Mouse (Mus musculus): Measurements from ENCODE around the gene Arid1b.

The Arid1b gene

DNA sequence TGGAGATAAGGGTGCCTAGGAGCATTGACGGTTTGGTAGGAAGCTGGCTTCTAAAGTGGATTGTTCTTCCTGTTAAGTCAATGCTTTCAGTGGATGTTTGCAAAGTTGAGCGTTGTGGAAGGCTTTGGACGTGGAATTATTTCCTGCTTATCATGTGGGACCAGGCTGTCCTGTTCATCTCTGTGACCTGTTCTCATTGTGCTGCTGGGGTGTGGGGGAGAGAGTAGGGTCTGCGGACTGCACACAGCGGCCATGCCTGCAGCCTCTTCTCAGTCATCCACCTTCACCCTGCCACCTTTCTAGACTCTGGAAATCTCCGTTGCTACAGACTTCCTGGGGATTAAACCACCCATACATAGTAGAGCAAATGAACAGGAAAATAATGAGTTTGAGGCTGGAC is 160.2 kb downstream of the Arid1b start:
- in situ Hi-C loops (cut with MboI, MseI) = no loop called here

DNA sequence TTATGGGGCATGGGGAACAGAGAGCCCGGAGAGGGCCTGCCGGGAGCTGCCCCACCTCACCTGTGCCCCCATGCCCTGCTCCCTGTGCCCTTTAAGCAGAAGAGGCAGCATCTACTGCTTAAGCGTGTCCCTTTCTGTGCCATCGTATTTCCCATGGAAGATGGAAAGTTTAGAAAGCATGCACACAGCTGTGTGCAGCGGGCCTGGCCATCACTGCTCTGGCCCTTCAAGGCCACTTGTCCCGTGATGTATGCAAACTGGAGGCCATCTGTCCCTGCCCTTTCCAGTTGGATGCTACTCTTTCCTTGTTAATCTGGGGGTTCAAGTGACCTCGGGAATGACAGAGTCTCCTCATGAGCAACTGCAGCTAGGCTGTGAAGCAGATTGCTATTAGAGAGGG is 163.5 kb downstream of the Arid1b start:
- in situ Hi-C loops (cut with MboI, MseI) = no loop called here

- in situ Hi-C loops (cut with MboI, MseI) = no loop called here
These were observed 168.4 kb downstream of the Arid1b start for GRCm38 (mm10) chr17:5162525-5162924.

GRCm38 (mm10) chr17:5163251-5163826 is 169.2 kb downstream of the Arid1b start:
- in situ Hi-C loops (cut with MboI, MseI) = no loop called here

DNA sequence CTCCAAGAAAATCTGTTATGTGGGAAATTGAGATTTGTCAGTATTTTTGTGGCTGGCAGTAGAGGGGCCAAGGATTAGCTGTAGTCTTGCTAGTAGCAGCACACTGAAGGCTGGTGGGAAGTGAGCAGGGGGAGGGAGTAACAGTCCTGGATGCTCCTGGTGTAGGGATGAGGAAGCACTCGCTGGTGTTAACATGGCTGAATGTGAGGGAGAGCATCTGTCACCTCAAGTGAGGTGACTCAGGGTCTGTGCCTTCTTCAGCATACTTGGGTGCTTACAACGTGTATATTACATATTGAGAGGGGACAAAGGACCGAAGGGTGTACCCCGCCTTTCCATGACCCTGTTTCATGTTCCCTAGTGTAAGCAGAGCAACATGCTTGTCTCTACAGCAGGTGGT is 170.7 kb downstream of the Arid1b start:
- in situ Hi-C loops (cut with MboI, MseI) = no loop called here

DNA sequence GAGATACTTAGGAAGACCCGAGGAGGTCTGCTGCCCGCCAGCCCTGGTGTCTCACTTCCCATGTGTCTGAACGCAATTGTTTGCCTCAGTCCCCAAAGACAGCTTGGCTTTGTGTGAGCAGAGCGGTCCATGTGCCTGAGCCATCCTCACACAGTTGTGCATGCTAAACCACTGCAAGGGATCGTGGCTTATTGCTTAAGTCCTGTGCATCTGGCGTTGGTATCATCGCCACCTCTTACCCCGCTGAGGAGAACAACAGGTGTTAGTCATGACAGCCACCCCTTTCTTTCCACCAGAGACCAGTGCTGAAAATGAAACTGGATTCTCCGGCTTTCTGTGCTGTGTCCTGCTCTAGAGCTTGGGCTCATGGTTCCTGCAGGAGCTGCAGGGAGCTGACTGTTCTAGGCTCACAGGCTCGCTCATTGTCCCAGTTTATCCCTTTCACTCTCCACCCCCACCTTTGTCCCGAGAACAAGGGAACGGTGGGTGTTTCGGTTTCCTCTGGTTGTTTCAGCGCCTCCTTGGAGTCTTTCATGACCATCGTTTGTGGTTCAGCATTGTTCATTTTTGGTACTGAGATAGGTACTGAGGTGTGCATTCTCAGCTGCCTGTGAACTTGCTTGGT is 171.2 kb downstream of the Arid1b start:
- in situ Hi-C loops (cut with MboI, MseI) = no loop called here

DNA sequence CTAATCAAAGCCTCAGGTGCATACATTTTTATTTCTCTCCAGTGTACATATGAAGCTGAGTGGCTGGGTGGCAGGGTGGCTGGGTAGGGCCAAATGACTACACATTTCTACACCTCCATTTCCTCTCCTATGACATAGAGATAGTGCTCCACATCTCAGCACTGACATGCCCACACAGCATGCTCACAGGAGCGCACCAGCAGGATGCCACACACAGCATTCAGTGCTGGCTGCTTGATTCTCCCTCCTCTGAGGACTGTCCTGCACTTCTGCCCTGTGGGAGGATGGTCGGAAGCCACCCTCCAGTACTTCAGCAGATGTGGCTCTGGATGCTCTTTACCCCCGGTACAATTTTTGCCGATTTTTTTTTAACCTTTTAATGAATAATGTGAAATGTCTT is 172.0 kb downstream of the Arid1b start:
- in situ Hi-C loops (cut with MboI, MseI) = no loop called here

GRCm38 (mm10) chr17:5168046-5168445 is 173.9 kb downstream of the Arid1b start:
- in situ Hi-C loops (cut with MboI, MseI) = no loop called here

DNA sequence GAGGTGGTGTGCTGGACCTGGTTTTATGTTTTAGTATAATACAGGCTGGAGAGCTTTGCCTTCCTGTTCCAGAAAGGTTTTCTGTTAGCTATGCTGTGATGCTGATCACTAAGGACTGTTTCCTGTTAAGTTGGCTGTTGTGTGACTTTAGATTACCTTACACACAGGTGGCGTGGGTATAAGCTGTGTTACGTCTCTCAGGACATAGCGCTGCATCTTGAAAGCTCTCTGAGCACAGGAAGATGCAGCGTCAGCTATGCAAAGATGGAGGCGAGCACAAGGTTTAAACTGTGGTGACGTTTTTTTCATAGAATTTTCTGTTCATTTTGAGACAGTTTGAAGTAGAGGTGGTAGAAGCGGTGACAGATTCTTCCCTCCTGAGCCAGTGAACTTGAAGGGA is 174.5 kb downstream of the Arid1b start:
- in situ Hi-C loops (cut with MboI, MseI) = no loop called here

DNA sequence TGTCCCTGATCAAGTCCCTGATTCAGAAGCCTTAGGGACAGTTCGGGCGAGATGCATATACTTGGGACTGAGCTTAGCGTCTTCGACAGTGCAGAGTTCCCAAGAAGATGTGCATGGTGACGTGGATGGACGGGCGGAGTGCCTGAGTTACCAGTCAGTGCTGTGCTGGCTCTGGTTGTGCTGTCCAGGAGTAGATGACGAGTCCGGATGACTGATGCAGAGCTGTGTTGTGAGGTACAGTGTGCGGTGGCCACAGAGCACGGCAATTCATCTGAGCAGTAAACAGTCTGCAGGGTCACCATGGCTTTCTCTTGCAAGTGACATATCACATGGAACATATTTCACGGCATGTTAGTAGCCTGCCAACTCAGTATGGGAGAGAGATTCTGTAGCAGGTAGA is 176.2 kb downstream of the Arid1b start:
- in situ Hi-C loops (cut with MboI, MseI) = no loop called here

DNA sequence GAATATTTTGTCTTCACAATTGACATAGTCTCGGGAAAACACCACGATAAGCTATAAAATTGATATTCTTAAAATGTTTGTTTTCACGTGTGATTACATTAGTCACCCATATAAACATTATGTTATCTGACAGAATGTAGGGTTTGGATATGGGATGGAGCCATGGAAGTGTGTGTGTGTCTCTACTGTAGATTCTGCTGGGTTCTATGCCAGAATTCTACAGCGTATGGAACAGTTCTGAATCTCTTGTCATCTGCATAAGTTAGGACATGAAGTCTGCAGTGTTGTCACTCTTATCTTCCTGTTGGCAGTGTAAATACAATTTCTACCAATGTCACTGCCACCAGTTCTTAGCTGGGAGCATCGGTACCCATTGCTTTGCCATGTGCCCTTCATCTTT is 177.3 kb downstream of the Arid1b start:
- in situ Hi-C loops (cut with MboI, MseI) = no loop called here

- in situ Hi-C loops (cut with MboI, MseI) = no loop called here
These were observed 180.4 kb downstream of the Arid1b start for GRCm38 (mm10) chr17:5174426-5175020.

DNA sequence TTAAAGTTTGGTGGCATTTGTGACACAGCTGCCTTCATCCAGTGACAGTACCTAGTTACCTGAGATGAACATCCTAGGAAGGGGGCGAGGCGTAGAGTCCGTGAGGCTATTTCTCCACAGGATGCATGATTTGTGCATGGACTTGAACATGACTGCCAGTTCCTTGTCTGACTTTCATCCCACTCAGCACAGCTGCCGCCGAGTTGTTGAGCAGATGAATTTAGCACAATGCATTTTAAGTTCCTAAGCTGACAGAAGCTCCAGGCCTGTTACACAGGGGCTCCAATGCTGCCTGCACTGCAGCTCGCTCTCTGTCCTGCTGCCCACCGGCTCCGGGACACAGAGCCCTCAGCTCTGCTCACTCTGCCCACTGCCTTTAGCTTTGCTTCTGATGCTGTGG is 181.4 kb downstream of the Arid1b start:
- in situ Hi-C loops (cut with MboI, MseI) = no loop called here

GRCm38 (mm10) chr17:5176315-5176714 is 182.2 kb downstream of the Arid1b start:
- in situ Hi-C loops (cut with MboI, MseI) = no loop called here

GRCm38 (mm10) chr17:5178534-5178933 is 184.4 kb downstream of the Arid1b start:
- in situ Hi-C loops (cut with MboI, MseI) = no loop called here

DNA sequence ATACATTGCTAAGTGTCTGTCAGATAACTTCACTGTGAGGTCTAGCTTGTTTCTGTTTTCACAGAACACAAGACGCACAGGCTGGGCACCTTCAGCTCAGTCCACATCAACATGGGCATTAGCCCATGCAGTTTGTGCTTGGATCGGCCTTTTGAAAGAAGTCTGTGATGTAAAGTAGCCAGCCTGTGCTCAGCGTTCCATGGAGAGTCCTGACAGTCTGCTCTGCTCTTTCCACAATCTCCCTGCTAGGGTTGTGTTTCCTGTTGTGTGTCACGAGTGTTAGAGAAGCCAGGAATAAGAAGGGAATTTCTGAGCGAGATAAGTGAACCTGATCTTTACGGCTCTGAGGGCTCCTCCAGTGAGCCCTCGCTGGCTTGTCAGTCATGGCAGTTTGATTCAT is 184.9 kb downstream of the Arid1b start:
- in situ Hi-C loops (cut with MboI, MseI) = no loop called here

GRCm38 (mm10) chr17:5179412-5179811 is 185.3 kb downstream of the Arid1b start:
- in situ Hi-C loops (cut with MboI, MseI) = no loop called here

DNA sequence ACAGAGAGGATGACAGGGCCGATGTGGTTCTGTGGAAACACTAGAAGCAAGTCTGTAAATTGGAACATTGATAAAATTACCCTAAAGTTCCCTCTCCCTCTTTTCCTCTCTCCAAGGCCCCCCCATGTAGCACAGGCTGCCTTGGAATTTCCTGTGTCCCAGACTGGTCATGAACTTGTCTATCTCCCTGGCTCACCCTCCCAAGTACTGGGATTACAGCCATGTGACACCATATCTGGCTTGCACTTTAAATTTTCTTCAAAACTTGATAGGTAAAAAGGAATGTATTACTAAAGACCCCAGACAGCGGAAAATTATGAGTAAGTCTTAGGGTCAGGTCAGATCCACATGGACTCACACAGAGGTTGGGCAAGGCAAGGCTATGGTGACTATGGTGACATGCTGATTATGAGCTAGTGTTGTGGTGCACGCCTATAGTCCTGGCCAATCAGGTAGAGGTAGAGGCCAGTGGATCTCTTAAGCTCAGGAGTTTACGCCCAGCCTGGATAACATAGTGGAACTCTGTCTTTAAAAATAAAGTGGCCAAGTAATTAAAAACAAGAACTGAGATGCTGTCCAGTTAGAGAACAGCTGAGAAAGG is 185.9 kb downstream of the Arid1b start:
- in situ Hi-C loops (cut with MboI, MseI) = no loop called here

GRCm38 (mm10) chr17:5180925-5181324 is 186.8 kb downstream of the Arid1b start:
- in situ Hi-C loops (cut with MboI, MseI) = no loop called here

DNA sequence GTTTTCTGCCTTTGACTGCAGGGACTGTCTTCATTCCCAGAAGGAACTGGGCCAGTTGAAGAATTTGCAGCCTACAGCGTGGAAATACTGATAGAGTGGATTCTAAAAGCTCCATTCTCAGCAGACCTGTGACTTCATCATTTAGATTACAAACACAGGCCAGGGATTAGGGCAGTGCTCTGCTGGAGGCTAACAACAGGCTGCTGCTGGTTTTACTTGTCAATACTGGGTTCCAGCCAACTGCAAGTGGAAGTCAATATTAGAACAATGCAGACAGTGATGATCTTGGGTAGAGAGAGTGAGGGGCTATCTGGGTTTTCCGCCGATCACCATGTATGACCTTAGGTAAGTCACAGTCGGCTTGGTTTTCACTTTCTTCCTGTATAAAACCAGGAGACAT is 188.4 kb downstream of the Arid1b start:
- in situ Hi-C loops (cut with MboI, MseI) = no loop called here

DNA sequence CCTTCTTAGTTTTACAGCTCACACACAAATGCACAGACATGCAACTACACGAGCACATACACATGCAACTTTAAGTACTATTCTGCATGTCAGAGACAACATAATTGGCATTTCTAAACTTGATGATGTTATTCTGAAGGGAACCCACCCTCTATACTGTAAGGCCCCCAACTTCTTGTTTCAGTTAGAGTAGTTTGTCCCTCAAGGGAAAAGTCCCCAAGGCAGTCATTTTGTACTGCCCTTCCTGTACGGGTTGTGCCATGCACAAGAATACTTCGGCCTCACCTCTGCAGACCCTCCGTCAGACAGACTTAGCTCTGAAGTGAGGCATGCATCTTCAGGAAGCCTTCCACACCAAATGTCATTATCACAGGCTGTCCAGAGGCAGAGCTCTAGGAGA is 191.4 kb downstream of the Arid1b start:
- in situ Hi-C loops (cut with MboI, MseI) = no loop called here

DNA sequence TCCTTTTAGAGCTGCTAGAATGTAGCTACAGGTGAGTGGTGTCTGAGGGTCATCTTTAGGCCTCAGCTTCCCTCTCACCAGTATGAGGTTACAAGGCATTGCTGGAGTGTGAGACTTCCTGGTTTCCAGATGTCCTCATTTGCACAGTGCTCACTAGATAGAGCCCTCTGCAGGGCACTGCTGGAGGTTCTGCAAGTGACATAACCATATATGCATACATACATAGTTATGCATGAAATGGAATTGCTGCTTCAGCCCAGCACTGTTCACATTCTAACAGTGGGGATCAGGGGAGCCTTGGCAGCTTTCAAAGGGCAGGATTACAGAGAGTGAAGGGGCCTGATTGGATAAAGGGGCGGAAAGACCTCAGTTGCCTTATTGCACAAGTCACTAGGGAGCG is 193.4 kb downstream of the Arid1b start:
- in situ Hi-C loops (cut with MboI, MseI) = no loop called here

DNA sequence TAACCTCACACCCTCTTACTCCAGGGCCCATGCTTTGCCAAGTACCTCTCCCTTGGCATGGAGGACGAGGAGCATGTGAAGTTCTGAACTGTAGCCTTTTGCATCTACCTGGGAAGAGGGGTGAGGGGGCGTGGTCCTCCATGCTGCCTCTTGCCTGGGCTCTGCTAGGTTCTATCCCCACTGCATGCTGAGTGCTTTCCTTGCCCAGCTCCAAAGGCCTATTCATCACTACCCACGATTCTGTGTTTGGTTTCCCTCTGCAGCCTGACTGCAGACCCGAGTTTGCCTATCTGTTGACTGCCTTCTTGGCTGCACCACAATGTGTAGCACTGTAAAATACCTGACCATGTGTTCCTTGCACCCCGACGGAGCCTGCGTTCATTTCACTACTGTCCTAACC is 194.3 kb downstream of the Arid1b start:
- in situ Hi-C loops (cut with MboI, MseI) = no loop called here

All from T-helper 1 cell (primary cell).